Mouse (Mus musculus) brown adipose tissue, adult 24 weeks (tissue): ENCODE measurements around the gene Cnmd. TPM values are rescaled to one million over a fixed set of nuclear protein-coding genes. Genes with fewer than 3 reads are reported as not detected.

Experiments
- H3K27ac ChIP-seq: fragments of 200-500 bp; replicated peaks from 2 replicates; pipeline ENCODE4 v1.5.1; 2012; ENCODE audit warnings: low read depth, mild to moderate bottlenecking, low read length
- H3K4me1 ChIP-seq: fragments of 200-500 bp; 2 replicates; pipeline ENCODE4 v1.6.1; 2012; ENCODE audit warnings: low read length, mixed read lengths; ENCODE audit not compliant: control insufficient read depth, insufficient read depth, insufficient read length
- H3K4me3 ChIP-seq: fragments of 200-500 bp; 2 replicates; pipeline ENCODE4 v1.5.1; 2012; ENCODE audit warnings: low read depth, mild to moderate bottlenecking, low read length, moderate library complexity; ENCODE audit not compliant: insufficient read depth
- polyA plus RNA-seq: library from polyadenylated mRNA; stranded (reverse); fragments of >200 nt; gene quantifications from 2 replicates; pipeline ENCODE4 v1.2.4, GENCODE M21; 2012; ENCODE audit not compliant: missing spikeins, insufficient read depth, insufficient read length

Gene Cnmd
- polyA plus RNA-seq, 1 experiment = not detected

DNA sequence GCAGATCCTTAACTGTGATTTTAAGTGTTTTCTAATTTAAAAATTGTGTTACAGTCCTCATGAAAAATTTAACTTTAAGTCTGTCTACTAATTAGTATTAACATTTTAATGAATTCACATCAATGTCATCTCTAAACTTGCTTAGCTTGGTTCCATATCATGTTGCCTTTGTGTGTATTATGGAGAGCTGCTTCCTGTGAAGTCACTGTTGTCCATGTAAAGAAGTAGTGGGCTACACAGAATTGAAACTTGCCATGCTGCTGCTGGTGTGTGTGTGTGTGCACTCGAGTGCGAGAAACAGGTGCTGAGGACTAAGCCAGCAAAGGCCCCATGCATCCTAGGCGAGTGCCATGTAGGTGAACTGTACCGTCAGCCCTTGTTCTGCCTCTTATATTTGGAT lies 54.6 kb downstream of the Cnmd start:
- Histone ChIP-seq H3K4me1 (no peaks in the 10 kb centered on the region), H3K27ac (no peak overlapping the region), H3K4me3 (no peak overlapping the region)

DNA sequence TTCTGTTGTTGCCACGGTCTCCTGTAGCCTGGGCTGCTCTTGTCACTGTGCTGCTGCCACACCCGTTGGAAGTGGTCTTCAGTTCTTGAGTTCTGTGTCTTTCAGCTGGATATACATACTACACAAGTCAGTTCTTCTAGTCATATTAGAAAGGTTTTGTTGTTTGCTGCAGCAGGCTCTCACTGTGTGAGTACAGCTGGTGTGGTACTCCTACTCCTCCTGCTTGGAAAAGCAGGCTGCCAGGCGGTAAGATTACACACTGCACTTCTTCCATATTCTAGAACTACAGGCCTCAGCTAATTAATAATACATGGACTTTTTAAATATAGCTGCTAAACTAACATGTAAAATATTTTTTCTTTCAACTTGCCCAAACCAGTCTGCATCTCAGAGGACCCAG lies 55.1 kb downstream of the Cnmd start:
- H3K4me3 ChIP-seq = no peak overlapping the region
- no peaks in the 10 kb centered on the region for H3K4me1 ChIP-seq
- H3K27ac ChIP-seq = no peak overlapping the region

DNA sequence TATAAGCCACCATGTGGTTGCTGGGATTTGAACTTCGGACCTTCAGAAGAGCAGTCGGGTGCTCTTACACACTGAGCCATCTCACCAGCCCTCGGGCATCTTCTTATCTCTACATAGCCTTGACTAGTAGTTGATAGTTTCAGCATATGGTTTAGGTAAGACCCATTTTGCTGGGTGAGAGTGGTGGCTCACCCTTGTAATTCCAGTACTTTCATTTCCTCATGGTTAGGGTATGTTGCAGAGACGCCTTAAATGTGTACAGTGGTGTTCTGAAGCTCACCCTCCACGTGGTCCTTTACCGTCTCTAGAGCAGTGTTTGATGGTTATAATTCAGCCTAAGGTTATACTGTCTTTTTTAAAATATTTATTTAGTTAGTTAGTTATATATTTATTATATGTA lies 55.6 kb downstream of the Cnmd start:
- Histone ChIP-seq H3K27ac (peak overlapping the region; percentile 33), H3K4me1 (no peaks in the 10 kb centered on the region), H3K4me3 (no peak overlapping the region)

DNA sequence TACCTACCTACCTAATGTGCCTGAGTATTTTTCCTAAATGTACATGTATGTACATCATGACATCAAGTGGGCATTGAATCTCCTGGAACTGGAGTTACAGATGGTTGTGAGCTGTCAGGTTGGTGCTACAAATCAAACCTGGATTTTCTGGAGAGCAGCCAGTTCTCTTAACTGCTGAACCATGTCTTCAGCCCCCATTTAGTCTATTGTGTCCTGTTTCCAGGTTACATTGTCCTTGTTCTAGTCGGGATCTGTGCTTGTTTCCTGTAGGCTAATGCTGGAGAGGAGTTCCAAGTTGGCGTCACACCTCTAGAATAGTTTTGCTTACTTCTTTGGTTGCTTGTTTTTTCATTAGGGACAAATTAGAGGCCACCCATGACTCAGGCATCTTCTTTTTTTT lies 56.1 kb downstream of the Cnmd start:
- Histone ChIP-seq H3K4me1 (no peaks in the 10 kb centered on the region), H3K27ac (no peak overlapping the region), H3K4me3 (no peak overlapping the region)

DNA sequence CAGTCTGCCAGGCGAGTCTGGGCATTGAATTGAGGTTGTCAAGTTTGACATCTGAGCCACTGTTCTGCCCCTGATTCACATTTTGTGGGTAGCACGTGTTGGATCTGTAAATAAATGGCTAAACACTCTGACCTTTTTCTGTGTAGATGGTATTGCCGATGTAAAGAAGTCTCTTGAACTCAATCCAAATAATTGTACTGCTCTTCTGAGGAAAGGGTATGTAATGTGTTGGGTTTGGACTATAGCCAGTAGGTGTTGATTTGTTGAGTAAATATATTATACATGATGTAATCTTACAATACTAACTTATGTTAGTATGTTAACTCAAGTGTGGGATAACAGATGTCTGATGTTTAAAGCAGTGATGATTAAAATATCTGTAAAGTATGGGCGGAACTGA lies 65.4 kb downstream of the Cnmd start:
- Histone ChIP-seq H3K27ac (no peak overlapping the region), H3K4me1 (no peaks in the 10 kb centered on the region), H3K4me3 (no peak overlapping the region)

DNA sequence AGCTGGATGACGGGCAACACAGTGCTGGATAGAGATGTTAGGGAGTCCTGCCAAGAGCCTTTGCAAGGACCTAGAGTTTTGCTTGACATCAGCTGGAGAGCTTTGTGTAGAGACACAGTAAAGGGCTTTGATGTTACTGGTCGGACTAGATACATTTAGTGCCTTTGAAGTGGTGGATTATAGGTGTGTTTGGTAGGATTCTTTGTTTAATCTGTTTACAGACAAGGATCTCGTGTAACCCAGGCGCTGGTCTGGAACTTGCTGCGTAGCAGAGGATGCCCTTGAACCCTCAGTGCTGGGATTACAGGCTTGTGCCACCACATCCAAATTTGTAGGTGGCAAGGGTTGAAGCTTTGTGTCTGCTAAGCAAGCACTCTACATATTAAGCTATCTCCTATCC lies 67.9 kb downstream of the Cnmd start:
- Histone ChIP-seq H3K4me3 (no peak overlapping the region), H3K4me1 (no peaks in the 10 kb centered on the region), H3K27ac (no peak overlapping the region)

DNA sequence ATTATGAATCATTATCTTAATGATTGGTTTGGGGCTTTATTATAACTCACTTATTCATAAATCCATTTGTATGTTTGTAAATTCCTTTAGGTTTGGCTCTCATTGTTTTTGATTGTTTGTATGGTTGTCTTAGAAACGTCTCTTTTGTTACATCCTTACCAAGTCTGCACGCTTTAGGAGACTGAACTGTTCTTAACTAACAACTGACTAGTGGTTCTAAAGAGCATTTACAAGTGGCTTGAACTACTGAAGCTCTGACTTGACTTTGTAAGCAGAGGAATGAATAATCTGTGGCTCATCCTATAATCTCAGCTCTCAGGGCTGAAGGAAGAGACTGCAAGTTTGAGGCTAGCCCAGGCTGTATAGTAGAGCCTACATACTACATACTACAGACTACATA lies 70.4 kb downstream of the Cnmd start:
- Histone ChIP-seq H3K27ac (no peak overlapping the region), H3K4me1 (no peaks in the 10 kb centered on the region; the same call in 1 of the 2 replicates), H3K4me3 (no peak overlapping the region)

DNA sequence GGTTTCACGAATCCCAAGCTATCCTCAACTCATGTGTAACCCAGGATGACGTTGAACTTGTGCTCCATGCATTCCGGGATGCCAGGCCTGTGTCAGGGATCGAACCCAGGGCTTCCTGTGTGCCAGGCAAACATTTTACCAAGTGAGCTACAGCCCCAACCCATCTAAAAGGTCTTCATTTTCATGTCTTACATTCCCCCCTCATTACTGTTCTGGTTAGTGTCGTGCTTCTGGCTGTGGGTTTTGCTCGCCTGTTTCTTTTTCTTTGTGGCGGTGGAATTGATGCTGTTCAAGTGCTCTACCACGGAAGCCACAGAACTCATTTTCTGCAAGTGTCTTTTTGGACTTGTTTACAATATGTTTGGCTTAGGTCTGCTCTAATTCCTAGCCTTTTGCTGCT lies 71.1 kb downstream of the Cnmd start:
- no peak overlapping the region for H3K27ac ChIP-seq
- H3K4me3 ChIP-seq = no peak overlapping the region
- H3K4me1 ChIP-seq = no peaks in the 10 kb centered on the region; the same call in 1 of the 2 replicates

DNA sequence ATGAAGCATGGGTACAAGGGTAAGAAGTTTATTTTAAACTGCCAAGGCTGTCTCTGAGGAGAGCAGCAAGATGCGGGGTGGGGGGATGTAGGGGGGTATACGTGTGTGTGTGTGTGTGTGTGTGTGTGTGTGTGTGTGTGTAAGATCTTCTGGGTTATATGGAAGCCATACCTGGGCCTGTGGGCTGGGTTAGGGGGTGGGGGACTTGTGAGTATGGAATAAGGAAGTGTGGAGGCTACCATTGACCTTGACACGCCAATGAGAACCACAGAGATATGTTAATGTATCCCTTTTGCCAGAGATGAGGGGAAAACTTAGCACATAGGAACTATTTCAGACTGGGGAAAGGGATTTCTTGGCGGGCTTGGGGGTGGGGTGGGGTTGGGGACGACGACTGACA lies 72.6 kb downstream of the Cnmd start:
- H3K27ac ChIP-seq = no peak overlapping the region
- H3K4me3 ChIP-seq = no peak overlapping the region
- no peaks in the 10 kb centered on the region; the same call in 1 of the 2 replicates for H3K4me1 ChIP-seq

DNA sequence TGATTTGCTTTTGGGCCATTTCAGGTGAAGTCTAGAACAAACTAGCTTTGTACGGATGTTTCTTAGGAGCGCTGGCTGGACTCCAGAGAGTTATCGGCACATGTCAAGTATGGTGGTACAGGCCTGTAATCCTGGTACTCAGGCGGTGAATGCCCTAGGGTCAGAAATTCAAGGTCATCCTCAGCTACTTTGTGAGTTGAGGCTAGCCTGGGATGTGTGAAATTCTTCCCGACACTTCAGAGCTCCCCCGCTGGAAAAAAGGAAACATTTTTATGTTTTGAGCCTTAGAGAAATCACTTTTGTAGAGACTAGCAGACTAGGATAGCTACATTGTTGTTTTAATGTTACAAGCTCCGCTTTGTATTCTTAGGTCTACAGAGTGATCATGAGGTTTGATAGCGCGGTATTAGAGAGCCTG lies 73.4 kb downstream of the Cnmd start:
- Histone ChIP-seq H3K4me3 (peak overlapping the region; percentile 39), H3K4me1 (no peaks in the 10 kb centered on the region; the same call in 1 of the 2 replicates), H3K27ac (0 out of 2 replicates have a peak overlapping the region, but pooled peaks have one; percentile 29)

DNA sequence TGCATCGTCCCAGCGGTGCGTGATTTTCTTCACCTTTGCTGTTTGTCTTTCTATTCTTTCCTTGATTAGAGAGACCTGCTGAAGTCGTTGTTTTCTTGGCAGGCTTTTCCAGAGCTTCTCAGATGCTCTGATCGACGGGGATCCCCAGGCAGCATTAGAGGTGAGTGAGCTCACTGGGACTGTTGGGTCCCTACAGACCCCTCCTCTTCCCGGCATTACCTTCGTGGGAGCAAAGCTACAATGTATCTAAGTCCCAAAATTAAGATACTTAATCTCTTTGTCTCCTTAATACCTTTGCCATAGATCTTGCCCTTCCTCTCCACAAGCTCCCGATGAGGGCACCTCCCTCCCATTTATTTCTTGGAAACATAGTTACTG lies 74.1 kb downstream of the Cnmd start:
- Histone ChIP-seq H3K4me1 (no peaks in the 10 kb centered on the region; the same call in 1 of the 2 replicates), H3K27ac (peak overlapping the region; percentile 77), H3K4me3 (peak overlapping the region; percentile 80)

Other genes starting within 250 kb of the Cnmd start
- gene Kbtbd7, start 235.7 kb downstream of the Cnmd start, polyA plus RNA-seq = 2.8 and 3.5 TPM in 2 replicates
- gene Kbtbd6, start 210.3 kb downstream of the Cnmd start, polyA plus RNA-seq = not detected in 2 replicates
- gene Elf1, start 181.0 kb downstream of the Cnmd start, polyA plus RNA-seq = 10.0 and 11.5 TPM in 2 replicates
- 25.0 and 28.1 TPM in 2 replicates for gene Wbp4, start 180.7 kb downstream of the Cnmd start, polyA plus RNA-seq
- 156 and 182 TPM in 2 replicates for gene Sugt1, start 74.5 kb downstream of the Cnmd start, polyA plus RNA-seq
- not detected in 2 replicates for gene Pcdh8, start 109.1 kb upstream of the Cnmd start, polyA plus RNA-seq